Mouse (Mus musculus) stomach, postnatal 0 days (tissue): ENCODE results near the gene Clip1.

ENCODE experiments used
- CTCF ChIP-seq: IDR thresholded peaks from 2 replicates; pipeline ENCODE4 v1.5.1; 2016; ENCODE audit warnings: antibody characterized with exemption, low read depth, mild to moderate bottlenecking, moderate library complexity
- EP300 ChIP-seq: optimal IDR thresholded peaks from 2 replicates; pipeline ENCODE3; 2016; ENCODE audit warnings: antibody characterized with exemption

DNA sequence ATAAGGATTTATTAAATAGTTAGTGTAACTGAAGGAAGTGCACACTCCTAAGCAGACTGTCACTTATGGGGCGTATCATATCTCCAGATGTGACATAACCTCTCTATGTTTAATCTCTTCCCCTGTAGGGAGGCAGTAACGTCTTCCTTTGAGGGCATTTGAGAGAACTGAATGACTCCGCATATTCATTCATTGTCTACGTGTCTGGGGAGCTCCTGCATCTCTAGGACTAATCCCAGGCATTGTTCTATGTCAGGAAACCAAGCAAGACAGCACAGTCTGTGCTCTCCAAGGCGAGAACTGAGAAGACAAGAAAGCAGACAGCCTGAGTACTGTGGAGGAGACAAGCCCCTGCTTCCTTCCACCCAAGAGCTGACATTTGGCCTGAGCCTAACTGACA is 29.5 kb downstream of the Clip1 start:
- TF ChIP-seq EP300 (no peak), CTCF (no peak)
